Mouse (Mus musculus): ENCODE results near the gene Irak3.

DNA sequence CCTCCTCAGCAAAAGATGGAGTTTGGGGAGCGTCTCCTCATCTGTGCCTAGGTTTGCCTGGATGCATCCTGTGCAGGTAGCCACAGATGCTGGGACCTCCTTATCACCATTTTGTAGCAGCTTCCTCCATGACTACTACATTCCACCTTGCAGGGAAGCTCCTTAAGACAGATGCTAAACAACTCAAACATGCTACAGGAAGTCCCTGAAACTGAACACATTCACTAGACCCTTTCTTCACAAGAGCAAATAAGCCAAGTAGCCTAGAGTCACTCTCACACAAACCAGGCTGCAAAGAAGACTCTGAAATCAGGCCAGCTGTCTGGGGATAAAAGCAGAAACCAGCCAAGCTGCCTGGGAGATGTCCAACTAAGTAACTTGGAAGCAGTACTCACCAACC lies 86.7 kb downstream of the Irak3 start:
- TF ChIP-seq CTCF (IDR thresholded peaks at IDR 0.05; ENCODE audit: low read depth) = no peak
- TF ChIP-seq EP300 (IDR thresholded peaks at IDR 0.05; ENCODE audit: low read depth) = no peak
